Mouse (Mus musculus) heart, postnatal 0 days (tissue): ENCODE measurements around the gene Zfp503. TPM values are rescaled to one million over a fixed set of nuclear protein-coding genes. Genes with fewer than 3 reads are reported as not detected.

Experiments
- ATAC-seq: fragments of 200-750 bp; cut with Nextera tagmentation; 2 replicates; pipeline ENCODE4 v1.8.0; 2017; ENCODE audit warnings: low read depth, moderate number of reproducible peaks, moderate library complexity; ENCODE audit not compliant: insufficient read depth
- DNase-seq: peaks from one replicate; pipeline ENCODE4 v3.0.0-alpha.2; 2016; ENCODE audit warnings: low spot score
- H3K27ac ChIP-seq: fragments of 300-500 bp; sonication (generic); 2 replicates; pipeline ENCODE4 v1.5.1; 2014; ENCODE audit warnings: low read depth, mild to moderate bottlenecking
- H3K27me3 ChIP-seq: fragments of 300-500 bp; sonication (generic); 2 replicates; pipeline ENCODE4 v1.6.1; 2014; ENCODE audit warnings: low read length, mixed read lengths; ENCODE audit not compliant: control insufficient read depth, insufficient read depth
- H3K36me3 ChIP-seq: fragments of 300-500 bp; sonication (generic); replicated peaks from 2 replicates; pipeline ENCODE4 v1.6.1; 2014; ENCODE audit warnings: low read length, mixed read lengths; ENCODE audit not compliant: control insufficient read depth, insufficient read depth
- H3K4me1 ChIP-seq: fragments of 300-500 bp; sonication (generic); 2 replicates; pipeline ENCODE4 v1.6.1; 2014; ENCODE audit warnings: antibody characterized with exemption; ENCODE audit not compliant: control insufficient read depth, insufficient read depth
- H3K4me2 ChIP-seq: fragments of 300-500 bp; sonication (generic); 2 replicates; pipeline ENCODE4 v1.6.1; 2014; ENCODE audit warnings: low read depth, mild to moderate bottlenecking, low read length, moderate library complexity
- H3K4me3 ChIP-seq: fragments of 300-500 bp; sonication (generic); 2 replicates; pipeline ENCODE4 v1.5.1; 2014; ENCODE audit warnings: low read depth, low read length
- H3K9ac ChIP-seq: fragments of 300-500 bp; sonication (generic); replicated peaks from 2 replicates; pipeline ENCODE4 v1.6.1; 2014; ENCODE audit warnings: low read depth, low read length, mixed read lengths
- H3K9me3 ChIP-seq: fragments of 300-500 bp; sonication (generic); replicated peaks from 2 replicates; pipeline ENCODE4 v1.6.1; 2016; ENCODE audit warnings: low read length; ENCODE audit not compliant: control insufficient read depth
- CTCF ChIP-seq: IDR thresholded peaks from 2 replicates; pipeline ENCODE4 v1.5.1; 2016; ENCODE audit warnings: antibody characterized with exemption, control low read depth, low read depth
- EP300 ChIP-seq: IDR thresholded peaks from 2 replicates; pipeline ENCODE4 v1.6.1; 2016; ENCODE audit warnings: antibody characterized with exemption, low read depth
- WGBS: fragments of 180-500 bp; shearing (Covaris S2); extraction: QIAGEN DNeasy Blood & Tissue Kit; methylation state at CpG from one replicate; pipeline ENCODE4 v1.1.7; 2014; 5-methylcytosine and 5-hydroxymethylcytosine counted together
- microRNA-seq: library from miRNA; unstranded; fragments of <30 nt; microRNA quantifications from one replicate; pipeline ENCODE4, GENCODE M21; 2016
- polyA plus RNA-seq: library from polyadenylated mRNA; unstranded; fragments of >200 nt; fragmentation: Nextera tagmentation; extraction: Ambion mirVana; gene quantifications from 2 replicates; pipeline ENCODE4 v1.2.1, GENCODE M21; 2015
- total RNA-seq: library from RNA; depleted of rRNA; stranded (reverse); fragments of >200 nt; gene quantifications from 2 replicates; pipeline ENCODE4 v1.2.3, GENCODE M21; 2014; ENCODE audit warnings: low replicate concordance; rRNA removed

The Zfp503 gene
- total and polyA plus RNA-seq, 2 experiments from 2014 or later: 0.61 to 1.8 TPM

GRCm38 (mm10) chr14:21952541-21952940 lies 36.9 kb downstream of the Zfp503 start:
- no peak for ATAC-seq
- H3K9me3 ChIP-seq: no peaks in the 10 kb centered on the region
- H3K4me2 ChIP-seq: no peak overlapping the region
- no peak for DNase-seq
- H3K4me3 ChIP-seq: no peak overlapping the region
- no peaks in the 10 kb centered on the region for H3K27me3 ChIP-seq
- H3K4me1 ChIP-seq: no peaks in the 10 kb centered on the region
- no peak overlapping the region for H3K27ac ChIP-seq
- H3K9ac ChIP-seq: no peak overlapping the region
- 77% methylated on average over 7 of the region's 7 CpGs for WGBS
- H3K36me3 ChIP-seq: no peaks in the 10 kb centered on the region
- TF ChIP-seq CTCF (no peak), EP300 (no peak)

- Histone ChIP-seq H3K4me3 (no peak overlapping the region), H3K4me2 (no peak overlapping the region), H3K27ac (no peak overlapping the region), H3K36me3 (no peaks in the 10 kb centered on the region), H3K9ac (no peak overlapping the region), H3K9me3 (no peaks in the 10 kb centered on the region), H3K27me3 (no peaks in the 10 kb centered on the region), H3K4me1 (no peaks in the 10 kb centered on the region)
- ATAC-seq (no peak), DNase-seq (no peak)
- 82% methylated on average over 10 of the region's 10 CpGs for WGBS
- TF ChIP-seq EP300 (no peak), CTCF (no peak)
Observed at GRCm38 (mm10) chr14:21951896-21952523, 37.4 kb downstream of the Zfp503 start.

- no peaks in the 10 kb centered on the region for H3K27me3 ChIP-seq
- H3K9ac ChIP-seq: no peak overlapping the region
- H3K4me3 ChIP-seq: no peak overlapping the region
- DNase-seq (no peak), ATAC-seq (no peak)
- H3K27ac ChIP-seq: no peak overlapping the region
- no peak for TF ChIP-seq EP300
- no peak for TF ChIP-seq CTCF
- no peaks in the 10 kb centered on the region for H3K36me3 ChIP-seq
- H3K4me1 ChIP-seq: no peaks in the 10 kb centered on the region
- no peaks in the 10 kb centered on the region for H3K9me3 ChIP-seq
- WGBS: 79% methylated on average over 9 of the region's 9 CpGs
- no peak overlapping the region for H3K4me2 ChIP-seq
Observed at GRCm38 (mm10) chr14:21944946-21945345, 44.5 kb downstream of the Zfp503 start.

GRCm38 (mm10) chr14:21941581-21941980 lies 47.8 kb downstream of the Zfp503 start:
- Histone ChIP-seq H3K27me3 (no peaks in the 10 kb centered on the region), H3K4me1 (no peaks in the 10 kb centered on the region), H3K4me2 (no peak overlapping the region), H3K9me3 (no peaks in the 10 kb centered on the region), H3K27ac (no peak overlapping the region), H3K9ac (no peak overlapping the region), H3K36me3 (no peaks in the 10 kb centered on the region), H3K4me3 (no peak overlapping the region)
- TF ChIP-seq CTCF (no peak), EP300 (no peak)
- DNase-seq (no peak), ATAC-seq (no peak)
- WGBS: 38% methylated on average over 2 of the region's 2 CpGs

- no peak overlapping the region for H3K27ac ChIP-seq
- 73% methylated on average over 2 of the region's 2 CpGs for WGBS
- no peaks in the 10 kb centered on the region for H3K9me3 ChIP-seq
- ATAC-seq: no peak
- no peak overlapping the region for H3K4me3 ChIP-seq
- H3K36me3 ChIP-seq: no peaks in the 10 kb centered on the region
- TF ChIP-seq CTCF (no peak), EP300 (no peak)
- H3K9ac ChIP-seq: no peak overlapping the region
- no peak overlapping the region for H3K4me2 ChIP-seq
- no peaks in the 10 kb centered on the region for H3K27me3 ChIP-seq
- no peaks in the 10 kb centered on the region for H3K4me1 ChIP-seq
- no peak for DNase-seq
Observed at GRCm38 (mm10) chr14:21937116-21937515, 52.3 kb downstream of the Zfp503 start.

- no peaks in the 10 kb centered on the region for H3K36me3 ChIP-seq
- H3K4me2 ChIP-seq: no peak overlapping the region
- no peak overlapping the region for H3K27ac ChIP-seq
- DNase-seq (no peak), ATAC-seq (no peak)
- H3K9ac ChIP-seq: no peak overlapping the region
- H3K4me1 ChIP-seq: no peaks in the 10 kb centered on the region
- H3K4me3 ChIP-seq: no peak overlapping the region
- 67% methylated on average over 6 of the region's 6 CpGs for WGBS
- H3K27me3 ChIP-seq: no peaks in the 10 kb centered on the region
- H3K9me3 ChIP-seq: no peaks in the 10 kb centered on the region
- TF ChIP-seq EP300 (no peak), CTCF (no peak)
Observed at GRCm38 (mm10) chr14:21936102-21936630, 53.2 kb downstream of the Zfp503 start.

Small RNA genes lying within 50 kb of the gene (microRNA-seq; reads per million reads assigned to microRNA genes)
- gene Gm27532: not detected

Other genes with a start within 250 kb of the Zfp503 start
- gene Samd8, start 239.1 kb downstream of the Zfp503 start, total RNA-seq: 17.3 and 20.9 TPM in 2 replicates
- gene Samd8, start 239.1 kb downstream of the Zfp503 start, polyA plus RNA-seq: 7.3 and 8.3 TPM in 2 replicates
- gene Dusp13, start 238.4 kb downstream of the Zfp503 start, total RNA-seq: not detected in 2 replicates
- not detected in 2 replicates for gene Dusp13, start 238.4 kb downstream of the Zfp503 start, polyA plus RNA-seq
- 619 and 692 TPM in 2 replicates for gene Vdac2, start 164.4 kb downstream of the Zfp503 start, total RNA-seq
- 660 and 663 TPM in 2 replicates for gene Vdac2, start 164.4 kb downstream of the Zfp503 start, polyA plus RNA-seq
- 18.3 and 53.5 TPM in 2 replicates for gene Comtd1, start 140.6 kb downstream of the Zfp503 start, total RNA-seq
- 27.8 and 30.6 TPM in 2 replicates for gene Comtd1, start 140.6 kb downstream of the Zfp503 start, polyA plus RNA-seq
- gene Lrmda, start 30.1 kb upstream of the Zfp503 start, total RNA-seq: 0.38 TPM in 1 of 2 replicates, not detected in the other
- gene Lrmda, start 30.1 kb upstream of the Zfp503 start, polyA plus RNA-seq: 0.54 and 0.82 TPM in 2 replicates